Comparison of ENCODE assay signal across 9 mouse cellular contexts in genomic region chr8:105959350-105959749, GRCm38 (mm10). TPM values are rescaled to one million over a fixed set of nuclear protein-coding genes. Genes with fewer than 3 reads are reported as not detected.
DNase-seq lines count a peak whose midpoint lies in the region; ATAC-seq and TF ChIP-seq lines count a peak whose summit lies in the region.
"Had no signal": no experiment of that assay in that cellular context is flagged by ENCODE, and none has a peak within 500 bp of the region (broad histone marks: within the 10 kb centered on the region; RNA-seq: fewer than 3 reads in every experiment).

No protein-coding gene starts in this region.

- no peak overlapping the region for H3K27ac ChIP-seq in hindbrain, embryonic 16.5 days (ENCODE audit: low read depth, low read length)
- H3K27ac ChIP-seq in hindbrain, embryonic 11.5 days (ENCODE audit: low read depth, low read length): no peak overlapping the region
- no peak overlapping the region for H3K27ac ChIP-seq in left cerebral cortex, adult 2 months
- H3K27ac ChIP-seq in midbrain, embryonic 10.5 days (replicated peaks): no peak overlapping the region

- ATAC-seq in hindbrain, embryonic 16.5 days: peak; percentile 42; the same call in 1 of the 2 replicates
- no peak for ATAC-seq in hindbrain, embryonic 11.5 days (ENCODE audit: low FRiP score)

- intact Hi-C loops in left cerebral cortex, adult 2 months (cut with DNase I): no loop called here
- intact Hi-C loops in left cerebral cortex, postnatal 36 days (cut with DNase I): no loop called here

- no peaks in the 10 kb centered on the region for H3K36me3 ChIP-seq in hindbrain, embryonic 16.5 days (ENCODE audit: control insufficient read depth, insufficient read depth, low read length)
- no peaks in the 10 kb centered on the region for H3K36me3 ChIP-seq in hindbrain, embryonic 11.5 days (ENCODE audit: control insufficient read depth, insufficient read depth, low read length)
- peaks cover 14% of the 10 kb centered on the region for H3K36me3 ChIP-seq in midbrain, embryonic 10.5 days

- no peak overlapping the region for H3K4me3 ChIP-seq in hindbrain, embryonic 16.5 days (ENCODE audit: low read length)
- H3K4me3 ChIP-seq in hindbrain, embryonic 11.5 days (ENCODE audit: low read depth, low read length): no peak overlapping the region
- H3K4me3 ChIP-seq in left cerebral cortex, adult 2 months: no peak overlapping the region
- H3K4me3 ChIP-seq in midbrain, embryonic 10.5 days: no peak overlapping the region

- no peak overlapping the region for H3K9ac ChIP-seq in hindbrain, embryonic 16.5 days (ENCODE audit: low read depth, low read length)
- H3K9ac ChIP-seq in hindbrain, embryonic 11.5 days (ENCODE audit: low read depth, low read length): no peak overlapping the region

- TF ChIP-seq CTCF in left cerebral cortex, adult 2 months (IDR thresholded peaks at IDR 0.05): no peak

- no peak overlapping the region for H3K4me2 ChIP-seq in hindbrain, embryonic 16.5 days (ENCODE audit: low read length)
- no peak overlapping the region for H3K4me2 ChIP-seq in hindbrain, embryonic 11.5 days (replicated peaks; ENCODE audit: low read depth, low read length)

- H3K9me3 ChIP-seq in hindbrain, embryonic 16.5 days (ENCODE audit: control insufficient read depth, low read length): no peaks in the 10 kb centered on the region
- H3K9me3 ChIP-seq in hindbrain, embryonic 11.5 days (ENCODE audit: control insufficient read depth, low read length): no peaks in the 10 kb centered on the region
- H3K9me3 ChIP-seq in midbrain, embryonic 10.5 days (replicated peaks): no peaks in the 10 kb centered on the region

- DNase-seq in hindbrain, embryonic 11.5 days (ENCODE audit: low spot score): no peak
- peak; percentile 91 for DNase-seq in cerebellum, postnatal 10 days
- peak; percentile 90 for DNase-seq in kidney, postnatal 14 days
- DNase-seq in testis, postnatal 10 days (ENCODE audit: low spot score): peak; percentile 72
- DNase-seq in left cerebral cortex, adult 2 months (ENCODE audit: extremely low spot score in 1 of 2, low spot score in 2 of 2): no peak
- DNase-seq in left cerebral cortex, postnatal 36 days (ENCODE audit: low spot score in 2 of 2): no peak
- DNase-seq in midbrain, embryonic 10.5 days (ENCODE audit: low spot score): no peak

- H3K27me3 ChIP-seq in hindbrain, embryonic 16.5 days (replicated peaks; ENCODE audit: control insufficient read depth, insufficient read depth, low read length): peaks cover under 1% of the 10 kb centered on the region
- no peaks in the 10 kb centered on the region for H3K27me3 ChIP-seq in hindbrain, embryonic 11.5 days (ENCODE audit: control insufficient read depth, insufficient read depth, low read length)
- peaks cover 10% of the 10 kb centered on the region for H3K27me3 ChIP-seq in midbrain, embryonic 10.5 days (ENCODE audit: low read depth, poor library complexity, severe bottlenecking)

- no peaks in the 10 kb centered on the region; the same call in 1 of the 2 replicates for H3K4me1 ChIP-seq in hindbrain, embryonic 16.5 days (ENCODE audit: control insufficient read depth, insufficient read depth, low read depth, low read length)
- H3K4me1 ChIP-seq in hindbrain, embryonic 11.5 days (replicated peaks; ENCODE audit: control insufficient read depth, insufficient read depth, low read length): no peaks in the 10 kb centered on the region
- H3K4me1 ChIP-seq in midbrain, embryonic 10.5 days: peaks cover 2% of the 10 kb centered on the region

- WGBS in hindbrain, embryonic 16.5 days: 78% methylated on average over 7 of the region's 7 CpGs
- 89% methylated on average over 7 of the region's 7 CpGs for whole genome bisulfite sequencing in hindbrain, embryonic 11.5 days
- WGBS in midbrain, embryonic 10.5 days: 93% methylated on average over 7 of the region's 7 CpGs

RNA-seq across cellular contexts. Expression of gene Slc12a4, which starts 6.5 kb away (rescaled TPM):
- 14.6 and 17.1 TPM in 2 replicates for polyA plus RNA-seq in hindbrain, embryonic 16.5 days (2015; fragmentation: Nextera tagmentation; extraction: Ambion mirVana)
- polyA plus RNA-seq in hindbrain, embryonic 11.5 days (2014; fragmentation: Nextera tagmentation; extraction: Ambion mirVana): 7.8 and 8.4 TPM in 2 replicates
- 10 to 100 TPM; 18.2 to 19.8 TPM for total RNA-seq in left cerebral cortex, adult 2 months (2021)
- total RNA-seq in left cerebral cortex, postnatal 36 days (2021): 10 to 100 TPM; 18.6 to 20.0 TPM
- 16.9 and 18.7 TPM in 2 replicates for polyA plus RNA-seq in midbrain, embryonic 10.5 days (2016; fragmentation: Nextera tagmentation; extraction: Ambion mirVana)

RNA-seq across cellular contexts. Expression of gene Lcat, which starts 16.2 kb away (rescaled TPM):
- polyA plus RNA-seq in hindbrain, embryonic 16.5 days (2015; fragmentation: Nextera tagmentation; extraction: Ambion mirVana): 6.0 and 9.9 TPM in 2 replicates
- 0.54 and 0.73 TPM in 2 replicates for polyA plus RNA-seq in hindbrain, embryonic 11.5 days (2014; fragmentation: Nextera tagmentation; extraction: Ambion mirVana)
- 10 to 100 TPM; 25.3 to 25.8 TPM for total RNA-seq in left cerebral cortex, adult 2 months (2021)
- 10 to 100 TPM; 26.7 to 29.0 TPM for total RNA-seq in left cerebral cortex, postnatal 36 days (2021)
- 1.0 and 1.2 TPM in 2 replicates for polyA plus RNA-seq in midbrain, embryonic 10.5 days (2016; fragmentation: Nextera tagmentation; extraction: Ambion mirVana)

RNA-seq across cellular contexts. Expression of gene Dpep3, which starts 19.9 kb away (rescaled TPM):
- not detected in 2 replicates for polyA plus RNA-seq in hindbrain, embryonic 16.5 days (2015; fragmentation: Nextera tagmentation; extraction: Ambion mirVana)
- polyA plus RNA-seq in hindbrain, embryonic 11.5 days (2014; fragmentation: Nextera tagmentation; extraction: Ambion mirVana): not detected in 2 replicates
- total RNA-seq in left cerebral cortex, adult 2 months (2021): not detected
- total RNA-seq in left cerebral cortex, postnatal 36 days (2021): not detected
- not detected in 2 replicates for polyA plus RNA-seq in midbrain, embryonic 10.5 days (2016; fragmentation: Nextera tagmentation; extraction: Ambion mirVana)
- polyA plus RNA-seq: neural tube, embryonic 11.5 days had no signal

RNA-seq across cellular contexts. Expression of gene Psmb10, which starts 21.1 kb away (rescaled TPM):
- polyA plus RNA-seq in hindbrain, embryonic 16.5 days (2015; fragmentation: Nextera tagmentation; extraction: Ambion mirVana): 81.8 and 93.0 TPM in 2 replicates
- polyA plus RNA-seq in hindbrain, embryonic 11.5 days (2014; fragmentation: Nextera tagmentation; extraction: Ambion mirVana): 21.6 and 24.6 TPM in 2 replicates
- 10 to 100 TPM; 90.3 to 91.9 TPM for total RNA-seq in left cerebral cortex, adult 2 months (2021)
- total RNA-seq in left cerebral cortex, postnatal 36 days (2021): 100 to 1,000 TPM in 1 of 2 experiments, 10 to 100 TPM in 1; 80.6 to 117 TPM
- polyA plus RNA-seq in midbrain, embryonic 10.5 days (2016; fragmentation: Nextera tagmentation; extraction: Ambion mirVana): 29.1 TPM in 2 replicates

RNA-seq across cellular contexts. Expression of gene Ctrl, which starts 25.7 kb away (rescaled TPM):
- 3.3 and 4.5 TPM in 2 replicates for polyA plus RNA-seq in hindbrain, embryonic 16.5 days (2015; fragmentation: Nextera tagmentation; extraction: Ambion mirVana)
- 0.81 and 1.3 TPM in 2 replicates for polyA plus RNA-seq in hindbrain, embryonic 11.5 days (2014; fragmentation: Nextera tagmentation; extraction: Ambion mirVana)
- total RNA-seq in left cerebral cortex, adult 2 months (2021): 1 to 10 TPM; 1.5 to 2.6 TPM
- 1 to 10 TPM in 1 of 2 experiments, under 1 TPM in 1; 0.79 to 1.9 TPM for total RNA-seq in left cerebral cortex, postnatal 36 days (2021)
- polyA plus RNA-seq in midbrain, embryonic 10.5 days (2016; fragmentation: Nextera tagmentation; extraction: Ambion mirVana): 1.3 and 1.4 TPM in 2 replicates

Comparison
In these comparisons a context has a peak if more than half of its experiments do, and no peak if none do; other contexts are left out.
1. DNase-seq: peak in cerebellum, postnatal 10 days (2 of 2), kidney, postnatal 14 days (single experiment) and testis, postnatal 10 days (single experiment); none in hindbrain, embryonic 11.5 days (single experiment), left cerebral cortex, adult 2 months (0 of 2), left cerebral cortex, postnatal 36 days (0 of 2) and midbrain, embryonic 10.5 days (single experiment).